Mouse (Mus musculus) hindbrain, embryonic 12.5 days (tissue): Measurements from ENCODE around the gene Fam71e1. TPM values are rescaled to one million over a fixed set of nuclear protein-coding genes. Genes with fewer than 3 reads are reported as not detected.
A peak's percentile ranks its signal among the peaks of the same experiment; 100 is the strongest.

Experiments
- ATAC-seq: fragments of 200-750 bp; cut with Nextera tagmentation; 2 replicates; pipeline ENCODE4 v1.8.0; 2017; ENCODE audit warnings: moderate TSS enrichment; ENCODE audit not compliant: low FRiP score
- H3K27ac ChIP-seq: fragments of 300-500 bp; sonication (generic); 2 replicates; pipeline ENCODE4 v1.5.1; 2016; ENCODE audit warnings: mild to moderate bottlenecking
- H3K27me3 ChIP-seq: fragments of 300-500 bp; sonication (generic); 2 replicates; pipeline ENCODE4 v1.6.1; 2016; ENCODE audit warnings: mild to moderate bottlenecking
- H3K36me3 ChIP-seq: fragments of 300-500 bp; sonication (generic); 2 replicates; pipeline ENCODE4 v1.6.1; 2016; ENCODE audit warnings: mild to moderate bottlenecking
- H3K4me1 ChIP-seq: fragments of 300-500 bp; sonication (generic); 2 replicates; pipeline ENCODE4 v1.6.1; 2016
- H3K4me2 ChIP-seq: fragments of 300-500 bp; sonication (generic); replicated peaks from 2 replicates; pipeline ENCODE4 v1.6.1; 2016; ENCODE audit warnings: mild to moderate bottlenecking
- H3K4me3 ChIP-seq: fragments of 300-500 bp; sonication (generic); 2 replicates; pipeline ENCODE4 v1.5.1; 2016; ENCODE audit warnings: mild to moderate bottlenecking
- H3K9ac ChIP-seq: fragments of 300-500 bp; sonication (generic); 2 replicates; pipeline ENCODE4 v1.6.1; 2016; ENCODE audit warnings: mild to moderate bottlenecking, moderate library complexity
- H3K9me3 ChIP-seq: fragments of 300-500 bp; sonication (generic); replicated peaks from 2 replicates; pipeline ENCODE4 v1.6.1; 2016; ENCODE audit warnings: mild to moderate bottlenecking
- WGBS: fragments of 180-500 bp; shearing (Covaris S2); methylation state at CpG from one replicate; pipeline ENCODE4 v1.1.7; 2016; 5-methylcytosine and 5-hydroxymethylcytosine counted together
- polyA plus RNA-seq: library from polyadenylated mRNA; unstranded; fragments of >200 nt; fragmentation: Nextera tagmentation; extraction: Ambion mirVana; gene quantifications from 2 replicates; pipeline ENCODE4 v1.2.1, GENCODE M21; 2016

Gene Fam71e1
- 25.2 and 26.0 TPM in 2 replicates for polyA plus RNA-seq

- peak; percentile 97 for ATAC-seq
- H3K9ac ChIP-seq, result peak within 1 kb of the TSS; percentile 87
- no peaks in the 10 kb centered on the region for H3K27me3 ChIP-seq
- peak within 1 kb of the TSS; percentile 82 for H3K4me2 ChIP-seq
- peak within 1 kb of the TSS; percentile 77 for H3K4me3 ChIP-seq
- H3K9me3 ChIP-seq, result no peaks in the 10 kb centered on the region
- H3K4me1 ChIP-seq, result peaks cover 20% of the 10 kb centered on the region
- H3K27ac ChIP-seq, result peak within 1 kb of the TSS; percentile 94
- under 1% methylated on average over 58 of the region's 58 CpGs for WGBS
- H3K36me3 ChIP-seq, result peaks cover 33% of the 10 kb centered on the region
Observed at GRCm38 (mm10) chr7:44495992-44496770, at the start of gene Fam71e1, which contains the start of gene Emc10. Fam71e1 (plus strand) TSS chr7:44496581. Emc10 (minus strand) TSS chr7:44496529.

GRCm38 (mm10) chr7:44453256-44453655 lies 43.1 kb upstream of the Fam71e1 start:
- no peak overlapping the region for H3K4me3 ChIP-seq
- H3K9me3 ChIP-seq, result no peaks in the 10 kb centered on the region
- WGBS, result 32% methylated on average over 3 of the region's 3 CpGs
- H3K9ac ChIP-seq, result no peak overlapping the region
- 0 out of 2 replicates have a peak, but pooled peaks have one; percentile 10 for ATAC-seq
- H3K27ac ChIP-seq, result no peak overlapping the region
- peaks cover 72% of the 10 kb centered on the region for H3K36me3 ChIP-seq
- H3K27me3 ChIP-seq, result no peaks in the 10 kb centered on the region
- H3K4me2 ChIP-seq, result no peak overlapping the region
- H3K4me1 ChIP-seq, result peaks cover 23% of the 10 kb centered on the region

DNA sequence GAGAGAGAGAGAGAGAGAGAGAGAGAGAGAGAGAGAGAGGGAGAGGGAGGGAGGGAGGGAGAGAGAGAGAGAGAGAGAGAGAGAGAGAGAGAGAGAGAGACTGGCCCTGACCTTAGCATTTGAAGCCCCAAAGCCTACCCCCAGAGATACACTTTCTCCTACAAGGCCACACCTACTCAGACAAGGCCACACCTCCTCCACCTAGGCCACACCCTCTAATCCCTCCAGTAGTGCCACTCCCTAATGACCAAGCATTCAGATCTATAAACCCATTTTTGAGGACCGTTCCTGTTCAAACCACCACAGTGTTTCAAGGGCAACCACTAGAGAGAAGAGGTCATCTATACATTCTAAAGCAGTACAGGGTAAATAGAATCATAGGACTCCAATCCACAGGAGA lies 40.1 kb upstream of the Fam71e1 start:
- Histone ChIP-seq H3K4me1 (peaks cover 18% of the 10 kb centered on the region), H3K4me3 (no peak overlapping the region), H3K9me3 (no peaks in the 10 kb centered on the region), H3K36me3 (peaks cover 69% of the 10 kb centered on the region), H3K4me2 (no peak overlapping the region), H3K27me3 (peaks cover 18% of the 10 kb centered on the region), H3K9ac (no peak overlapping the region), H3K27ac (no peak overlapping the region)
- WGBS, result 91% methylated on average over 1 of the region's 1 CpGs
- no peak for ATAC-seq

DNA sequence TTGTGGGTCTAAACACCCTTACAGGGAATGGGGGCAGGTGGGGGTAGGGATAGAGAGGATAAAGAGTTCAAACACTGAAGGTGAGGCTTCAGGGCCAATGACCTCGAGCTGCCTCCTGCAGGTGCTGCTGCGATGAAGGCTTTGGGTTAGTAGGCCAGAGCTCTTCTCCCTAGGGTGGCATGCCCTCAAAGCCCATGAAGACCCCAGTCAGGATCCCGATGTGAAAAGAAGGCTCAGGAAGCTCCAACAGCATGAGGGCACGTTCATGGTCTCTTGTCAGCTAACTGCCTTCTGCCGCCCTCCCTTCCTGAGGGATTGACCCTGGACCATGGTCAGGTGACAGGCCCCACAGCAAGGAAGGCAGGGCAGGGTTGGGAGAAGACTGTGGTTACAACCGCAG lies 36.3 kb upstream of the Fam71e1 start:
- H3K9ac ChIP-seq, result no peak overlapping the region
- ATAC-seq, result no peak
- WGBS, result 79% methylated on average over 6 of the region's 6 CpGs
- peaks cover 27% of the 10 kb centered on the region for H3K4me1 ChIP-seq
- no peak overlapping the region for H3K4me2 ChIP-seq
- H3K4me3 ChIP-seq, result no peak overlapping the region
- peaks cover 34% of the 10 kb centered on the region for H3K27me3 ChIP-seq
- no peaks in the 10 kb centered on the region for H3K9me3 ChIP-seq
- H3K36me3 ChIP-seq, result peaks cover 77% of the 10 kb centered on the region
- H3K27ac ChIP-seq, result no peak overlapping the region

GRCm38 (mm10) chr7:44460767-44461502 lies 35.4 kb upstream of the Fam71e1 start:
- no peak overlapping the region for H3K4me3 ChIP-seq
- peaks cover 34% of the 10 kb centered on the region for H3K27me3 ChIP-seq
- 79% methylated on average over 31 of the region's 31 CpGs for WGBS
- H3K9me3 ChIP-seq, result no peaks in the 10 kb centered on the region
- no peak for ATAC-seq
- no peak overlapping the region for H3K27ac ChIP-seq
- H3K4me2 ChIP-seq, result no peak overlapping the region
- H3K36me3 ChIP-seq, result peaks cover 69% of the 10 kb centered on the region
- H3K9ac ChIP-seq, result no peak overlapping the region
- peaks cover 34% of the 10 kb centered on the region for H3K4me1 ChIP-seq

GRCm38 (mm10) chr7:44461503-44462217 lies 34.7 kb upstream of the Fam71e1 start:
- peaks cover 34% of the 10 kb centered on the region for H3K27me3 ChIP-seq
- peaks cover 64% of the 10 kb centered on the region for H3K36me3 ChIP-seq
- no peaks in the 10 kb centered on the region for H3K9me3 ChIP-seq
- H3K27ac ChIP-seq, result no peak overlapping the region
- peaks cover 36% of the 10 kb centered on the region for H3K4me1 ChIP-seq
- H3K4me3 ChIP-seq, result 0 out of 2 replicates have a peak overlapping the region, but pooled peaks have one; percentile 13
- H3K9ac ChIP-seq, result no peak overlapping the region
- peak overlapping the region; percentile 34; the same call in 1 of the 2 replicates for H3K4me2 ChIP-seq
- no peak for ATAC-seq
- WGBS, result 61% methylated on average over 57 of the region's 57 CpGs

DNA sequence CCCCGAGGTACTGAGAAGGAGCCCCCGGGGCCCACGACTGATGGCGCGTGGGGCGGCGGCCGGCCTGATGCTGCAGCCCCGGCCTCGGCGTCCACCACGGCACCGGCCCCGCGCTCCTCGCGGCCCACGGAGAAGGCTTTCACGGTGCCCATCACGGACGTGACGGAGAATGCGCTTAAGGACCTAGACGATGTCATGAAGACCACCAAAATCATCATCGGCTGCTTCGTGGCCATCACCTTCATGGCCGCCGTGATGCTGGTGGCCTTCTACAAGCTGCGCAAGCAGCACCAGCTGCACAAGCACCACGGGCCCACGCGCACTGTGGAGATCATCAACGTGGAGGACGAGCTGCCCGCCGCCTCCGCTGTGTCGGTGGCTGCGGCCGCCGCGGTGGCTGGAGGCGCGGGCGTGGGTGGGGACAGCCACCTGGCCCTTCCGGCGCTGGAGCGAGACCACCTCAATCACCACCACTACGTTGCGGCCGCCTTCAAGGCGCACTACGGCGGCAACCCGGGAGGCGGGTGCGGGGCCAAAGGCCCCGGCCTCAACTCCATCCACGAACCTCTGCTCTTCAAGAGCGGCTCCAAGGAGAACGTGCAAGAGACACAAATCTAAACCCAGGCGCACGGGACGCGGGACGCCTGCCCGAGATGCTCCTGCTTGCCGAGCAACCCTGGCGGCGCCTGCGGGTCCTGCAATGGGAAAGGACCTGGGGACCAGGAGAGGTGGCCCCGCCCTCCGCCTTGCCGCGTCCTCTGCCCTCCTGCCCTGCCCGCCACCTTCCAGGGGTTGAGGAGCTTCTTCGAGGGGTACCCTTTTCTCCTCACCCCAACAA lies 33.9 kb upstream of the Fam71e1 start:
- peaks cover 36% of the 10 kb centered on the region for H3K4me1 ChIP-seq
- H3K27ac ChIP-seq, result no peak overlapping the region
- H3K9ac ChIP-seq, result no peak overlapping the region
- H3K36me3 ChIP-seq, result peaks cover 56% of the 10 kb centered on the region
- peaks cover 34% of the 10 kb centered on the region for H3K27me3 ChIP-seq
- no peak for ATAC-seq
- H3K4me3 ChIP-seq, result peak overlapping the region; percentile 13; the same call in 1 of the 2 replicates
- no peaks in the 10 kb centered on the region for H3K9me3 ChIP-seq
- peak overlapping the region; percentile 34 for H3K4me2 ChIP-seq
- WGBS, result 22% methylated on average over 77 of the region's 77 CpGs

GRCm38 (mm10) chr7:44463056-44463425 lies 33.3 kb upstream of the Fam71e1 start:
- Histone ChIP-seq H3K36me3 (peaks cover 50% of the 10 kb centered on the region), H3K4me2 (no peak overlapping the region; the same call in 1 of the 2 replicates), H3K9me3 (no peaks in the 10 kb centered on the region), H3K27me3 (peaks cover 34% of the 10 kb centered on the region), H3K27ac (no peak overlapping the region; the same call in 1 of the 2 replicates), H3K9ac (no peak overlapping the region), H3K4me3 (no peak overlapping the region), H3K4me1 (peaks cover 36% of the 10 kb centered on the region)
- whole genome bisulfite sequencing, result 39% methylated on average over 8 of the region's 8 CpGs
- no peak for ATAC-seq

DNA sequence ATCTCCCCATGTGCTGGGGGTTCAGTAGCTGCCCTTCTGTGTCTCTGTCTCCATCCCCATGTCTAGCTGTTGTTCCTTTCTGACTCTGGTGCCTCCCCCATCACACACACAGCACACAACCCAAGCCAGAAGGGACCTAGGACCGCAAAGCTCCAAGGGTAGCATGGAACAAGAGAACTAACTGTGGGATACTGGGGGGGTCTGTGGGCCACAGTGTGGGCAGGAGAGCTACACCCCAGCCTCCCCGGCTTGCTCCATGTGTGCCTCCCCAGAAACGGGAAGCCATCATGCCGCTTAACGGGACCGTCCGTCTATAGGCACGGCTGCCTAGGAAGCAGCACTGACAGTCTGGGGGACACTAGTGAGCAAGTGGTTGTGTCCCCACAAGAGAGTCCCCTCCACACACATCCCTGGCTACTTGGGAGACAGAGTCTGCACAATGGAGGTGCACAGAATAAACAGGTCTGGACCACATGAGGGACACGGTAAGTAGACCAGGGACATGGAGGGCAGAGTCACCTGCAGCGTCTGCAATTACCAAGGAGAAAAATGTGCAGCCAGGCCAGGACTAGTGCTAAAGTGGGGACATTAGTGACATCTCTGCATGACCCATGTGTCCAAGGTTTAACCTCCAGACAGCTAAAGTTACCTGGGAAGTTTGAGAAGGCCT lies 32.7 kb upstream of the Fam71e1 start:
- H3K4me2 ChIP-seq, result no peak overlapping the region
- no peak overlapping the region for H3K4me3 ChIP-seq
- WGBS, result 88% methylated on average over 10 of the region's 10 CpGs
- peaks cover 44% of the 10 kb centered on the region for H3K36me3 ChIP-seq
- peaks cover 41% of the 10 kb centered on the region for H3K4me1 ChIP-seq
- H3K27ac ChIP-seq, result peak overlapping the region; percentile 64
- no peaks in the 10 kb centered on the region for H3K9me3 ChIP-seq
- no peak for ATAC-seq
- H3K9ac ChIP-seq, result 0 out of 2 replicates have a peak overlapping the region, but pooled peaks have one; percentile 20
- H3K27me3 ChIP-seq, result peaks cover 34% of the 10 kb centered on the region

DNA sequence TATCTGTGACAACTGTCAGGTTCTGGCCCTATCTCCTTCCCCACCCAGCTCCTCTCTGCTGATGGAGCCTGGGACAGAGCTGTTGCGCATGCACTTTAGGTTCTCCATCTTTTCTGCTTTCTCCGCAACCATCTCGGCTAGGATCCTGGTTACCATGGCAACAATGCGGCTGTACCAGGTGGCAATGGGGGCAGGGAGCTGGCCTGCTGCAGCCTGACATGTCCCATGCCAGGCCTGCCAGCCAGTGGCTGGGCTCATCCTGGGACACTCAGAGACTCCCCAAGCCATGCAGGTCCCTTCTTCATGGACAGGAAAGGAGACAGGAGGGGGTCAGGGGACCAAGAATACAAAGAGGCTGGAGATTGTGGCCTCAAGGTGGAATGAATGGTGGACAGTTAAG lies 31.9 kb upstream of the Fam71e1 start:
- 20% methylated on average over 4 of the region's 4 CpGs for WGBS
- no peak for ATAC-seq
- Histone ChIP-seq H3K9ac (0 out of 2 replicates have a peak overlapping the region, but pooled peaks have one; percentile 42), H3K9me3 (no peaks in the 10 kb centered on the region), H3K4me2 (peak overlapping the region; percentile 23; the same call in 1 of the 2 replicates), H3K27me3 (peaks cover 32% of the 10 kb centered on the region), H3K36me3 (peaks cover 37% of the 10 kb centered on the region), H3K27ac (peak overlapping the region; percentile 64), H3K4me1 (peaks cover 49% of the 10 kb centered on the region), H3K4me3 (no peak overlapping the region)

- Histone ChIP-seq H3K27me3 (peaks cover 27% of the 10 kb centered on the region), H3K9me3 (no peaks in the 10 kb centered on the region), H3K4me2 (peak within 1 kb of the TSS; percentile 23; the same call in 1 of the 2 replicates), H3K27ac (peak within 1 kb of the TSS; percentile 64), H3K36me3 (peaks cover 35% of the 10 kb centered on the region), H3K9ac (0 out of 2 replicates have a peak within 1 kb of the TSS, but pooled peaks have one; percentile 42), H3K4me3 (no peak within 1 kb of the TSS), H3K4me1 (peaks cover 50% of the 10 kb centered on the region)
- no peak for ATAC-seq
- 26% methylated on average over 2 of the region's 2 CpGs for WGBS
Observed at GRCm38 (mm10) chr7:44465111-44465510, 31.3 kb upstream of the Fam71e1 start, which contains the start of gene Aspdh. Aspdh (plus strand) TSS chr7:44465391.
